Mouse (Mus musculus): ENCODE results near the gene Abca1. TPM values are rescaled to one million over a fixed set of nuclear protein-coding genes. Genes with fewer than 3 reads are reported as not detected.
A peak's percentile ranks its signal among the peaks of the same experiment; 100 is the strongest.

Abca1 gene
- total RNA-seq, 2 experiments from 2014 or later = 16.1 to 18.2 TPM

GRCm38 (mm10) chr4:53094331-53094730, 65.4 kb downstream of the Abca1 start:
- peak; percentile 40 to 48 for DNase-seq
- intact Hi-C loops (cut with DNase I) = no loop called here

- intact Hi-C loops (cut with DNase I) = no loop called here
- no peak for DNase-seq
Measured at GRCm38 (mm10) chr4:53093615-53094014, 66.1 kb downstream of the Abca1 start.

- no peak for DNase-seq
- intact Hi-C loops (cut with DNase I) = no loop called here
Measured at GRCm38 (mm10) chr4:53089641-53090040, 70.1 kb downstream of the Abca1 start.

GRCm38 (mm10) chr4:53088999-53089398, 70.7 kb downstream of the Abca1 start:
- no peak for DNase-seq
- intact Hi-C loops (cut with DNase I) = no loop called here

- no peak for DNase-seq
- intact Hi-C loops (cut with DNase I) = no loop called here
Measured at GRCm38 (mm10) chr4:53086636-53087035, 73.1 kb downstream of the Abca1 start.

GRCm38 (mm10) chr4:53085634-53086033, 74.1 kb downstream of the Abca1 start:
- intact Hi-C loops (cut with DNase I) = no loop called here
- no peak for DNase-seq

GRCm38 (mm10) chr4:53083071-53083470, 76.6 kb downstream of the Abca1 start:
- intact Hi-C loops (cut with DNase I) = no loop called here
- DNase-seq = no peak

- DNase-seq = peak in 1 of 2 experiments; percentile 24
- intact Hi-C loops (cut with DNase I) = no loop called here
Measured at GRCm38 (mm10) chr4:53082451-53082850, 77.2 kb downstream of the Abca1 start.

GRCm38 (mm10) chr4:53081851-53082250, 77.8 kb downstream of the Abca1 start:
- no peak for DNase-seq
- intact Hi-C loops (cut with DNase I) = no loop called here

GRCm38 (mm10) chr4:53080290-53080689, 79.4 kb downstream of the Abca1 start:
- intact Hi-C loops (cut with DNase I) = no loop called here
- DNase-seq = no peak

GRCm38 (mm10) chr4:53078793-53079310, 80.8 kb downstream of the Abca1 start:
- DNase-seq = no peak
- intact Hi-C loops (cut with DNase I) = no loop called here

GRCm38 (mm10) chr4:53076788-53077350, 82.8 kb downstream of the Abca1 start:
- no peak for DNase-seq
- intact Hi-C loops (cut with DNase I) = no loop called here

GRCm38 (mm10) chr4:53073025-53073424, 86.7 kb downstream of the Abca1 start:
- DNase-seq = no peak
- intact Hi-C loops (cut with DNase I) = no loop called here

- intact Hi-C loops (cut with DNase I) = no loop called here
- no peak for DNase-seq
Measured at GRCm38 (mm10) chr4:53062301-53063008, 97.2 kb downstream of the Abca1 start.

GRCm38 (mm10) chr4:53046238-53047022, 113.3 kb downstream of the Abca1 start:
- DNase-seq = no peak
- intact Hi-C loops (cut with DNase I) = no loop called here

GRCm38 (mm10) chr4:53045807-53046206, 113.9 kb downstream of the Abca1 start:
- intact Hi-C loops (cut with DNase I) = no loop called here
- no peak for DNase-seq

- DNase-seq = no peak
- intact Hi-C loops (cut with DNase I) = no loop called here
Measured at GRCm38 (mm10) chr4:53043819-53044218, 115.9 kb downstream of the Abca1 start.

- peak; percentile 30 to 39 for DNase-seq
- intact Hi-C loops (cut with DNase I) = loop anchor here (5.0 kb wide), 2 partner anchors 322 to 562 kb away; no protein-coding TSS in a partner anchor
Measured at GRCm38 (mm10) chr4:53030326-53030948, 129.3 kb downstream of the Abca1 start.

- intact Hi-C loops (cut with DNase I) = no loop called here
- DNase-seq = no peak
Measured at GRCm38 (mm10) chr4:53027811-53028210, 131.9 kb downstream of the Abca1 start.

- no peak for DNase-seq
- intact Hi-C loops (cut with DNase I) = no loop called here
Measured at GRCm38 (mm10) chr4:53024397-53024796, 135.3 kb downstream of the Abca1 start.

Data from heart, postnatal 10 days (tissue).